Mouse (Mus musculus) hindbrain, embryonic 14.5 days (tissue): ENCODE measurements at regions not wholly inside any gene's neighbourhood (a gene's known extent, or its start where the extent isn't known, plus 50 kb on each side); places are given as distances from the start of the nearest gene placed in this dataset.
A peak's percentile ranks its signal among the peaks of the same experiment; 100 is the strongest.

Experiments
- ATAC-seq: fragments of 200-750 bp; cut with Nextera tagmentation; 2 replicates; pipeline ENCODE4 v1.8.0; 2017; ENCODE audit warnings: moderate number of reproducible peaks, mild to moderate bottlenecking, moderate TSS enrichment, moderate library complexity; ENCODE audit not compliant: low FRiP score
- DNase-seq: peaks from one replicate; pipeline ENCODE4 v3.0.0-alpha.2; 2015; ENCODE audit warnings: low spot score
- H3K27ac ChIP-seq: fragments of 300-500 bp; sonication (generic); 2 replicates; pipeline ENCODE4 v1.5.1; 2014; ENCODE audit warnings: mild to moderate bottlenecking, moderate library complexity
- H3K27me3 ChIP-seq: fragments of 300-500 bp; sonication (generic); 2 replicates; pipeline ENCODE4 v1.6.1; 2014; ENCODE audit warnings: mild to moderate bottlenecking, low read length, mixed read lengths; ENCODE audit not compliant: control insufficient read depth, insufficient read depth
- H3K36me3 ChIP-seq: fragments of 300-500 bp; sonication (generic); replicated peaks from 2 replicates; pipeline ENCODE4 v1.6.1; 2014; ENCODE audit not compliant: control insufficient read depth, insufficient read depth
- H3K4me1 ChIP-seq: fragments of 300-500 bp; sonication (generic); replicated peaks from 2 replicates; pipeline ENCODE4 v1.6.1; 2014; ENCODE audit warnings: antibody characterized with exemption, low read length, mixed read lengths; ENCODE audit not compliant: control insufficient read depth, insufficient read depth
- H3K4me2 ChIP-seq: fragments of 300-500 bp; sonication (generic); replicated peaks from 2 replicates; pipeline ENCODE4 v1.6.1; 2014; ENCODE audit warnings: mild to moderate bottlenecking, moderate library complexity
- H3K4me3 ChIP-seq: fragments of 300-500 bp; sonication (generic); replicated peaks from 2 replicates; pipeline ENCODE4 v1.5.1; 2014; ENCODE audit warnings: mild to moderate bottlenecking, low read length
- H3K9ac ChIP-seq: fragments of 300-500 bp; sonication (generic); 2 replicates; pipeline ENCODE4 v1.6.1; 2014
- H3K9me3 ChIP-seq: fragments of 300-500 bp; sonication (generic); 2 replicates; pipeline ENCODE4 v1.6.1; 2016; ENCODE audit warnings: low read length; ENCODE audit not compliant: control insufficient read depth
- WGBS: fragments of 180-500 bp; shearing (Covaris S2); extraction: QIAGEN DNeasy Blood & Tissue Kit; methylation state at CpG from one replicate; pipeline ENCODE4 v1.1.7; 2014; 5-methylcytosine and 5-hydroxymethylcytosine counted together

- Histone ChIP-seq H3K27ac (no peak overlapping the region), H3K4me2 (no peak overlapping the region), H3K36me3 (no peaks in the 10 kb centered on the region), H3K4me1 (no peaks in the 10 kb centered on the region), H3K9me3 (no peaks in the 10 kb centered on the region), H3K9ac (no peak overlapping the region), H3K27me3 (no peaks in the 10 kb centered on the region), H3K4me3 (no peak overlapping the region)
- ATAC-seq (peak; percentile 71), DNase-seq (peak; percentile 26)
- WGBS = 46% methylated on average over 2 of the region's 2 CpGs
These were observed 895.0 kb upstream of the Fat3 start for GRCm38 (mm10) chr9:17396056-17396455.

GRCm38 (mm10) chr9:17393061-17393460, 892.0 kb upstream of the Fat3 start:
- DNase-seq = no peak
- H3K4me2 ChIP-seq = no peak overlapping the region
- H3K27ac ChIP-seq = no peak overlapping the region
- H3K4me3 ChIP-seq = no peak overlapping the region
- H3K4me1 ChIP-seq = no peaks in the 10 kb centered on the region
- H3K9ac ChIP-seq = no peak overlapping the region
- no peaks in the 10 kb centered on the region for H3K9me3 ChIP-seq
- no peaks in the 10 kb centered on the region for H3K36me3 ChIP-seq
- no peaks in the 10 kb centered on the region for H3K27me3 ChIP-seq
- no peak for ATAC-seq
